Mouse (Mus musculus) embryonic facial prominence, embryonic 11.5 days (tissue): ENCODE measurements around the gene Mast3. TPM values are rescaled to one million over a fixed set of nuclear protein-coding genes. Genes with fewer than 3 reads are reported as not detected.

ENCODE experiments used
- ATAC-seq: fragments of 200-750 bp; cut with Nextera tagmentation; replicated peaks from 2 replicates; pipeline ENCODE4 v1.8.0; 2017; ENCODE audit warnings: low read depth; ENCODE audit not compliant: insufficient number of reproducible peaks, low FRiP score, low TSS enrichment
- DNase-seq: peaks from one replicate; pipeline ENCODE4 v3.0.0-alpha.2; 2015; ENCODE audit warnings: low spot score
- H3K27ac ChIP-seq: fragments of 300-500 bp; sonication (generic); replicated peaks from 2 replicates; pipeline ENCODE4 v1.5.1; 2014; ENCODE audit warnings: mild to moderate bottlenecking, low read depth, low read length, control low read depth
- H3K27me3 ChIP-seq: fragments of 300-500 bp; sonication (generic); 2 replicates; pipeline ENCODE4 v1.6.1; 2014; ENCODE audit warnings: mild to moderate bottlenecking, low read length, moderate library complexity, mixed read lengths; ENCODE audit not compliant: control insufficient read depth, insufficient read depth
- H3K36me3 ChIP-seq: fragments of 300-500 bp; sonication (generic); replicated peaks from 2 replicates; pipeline ENCODE4 v1.6.1; 2014; ENCODE audit warnings: low read depth, mild to moderate bottlenecking, low read length, moderate library complexity, mixed read lengths; ENCODE audit not compliant: control insufficient read depth, insufficient read depth
- H3K4me1 ChIP-seq: fragments of 300-500 bp; sonication (generic); 2 replicates; pipeline ENCODE4 v1.6.1; 2014; ENCODE audit warnings: low read length, mixed read lengths; ENCODE audit not compliant: control insufficient read depth, insufficient read depth
- H3K4me2 ChIP-seq: fragments of 300-500 bp; sonication (generic); 2 replicates; pipeline ENCODE4 v1.6.1; 2014; ENCODE audit warnings: low read depth, mild to moderate bottlenecking, control low read depth, low read length, moderate library complexity
- H3K4me3 ChIP-seq: fragments of 300-500 bp; sonication (generic); 2 replicates; pipeline ENCODE4 v1.5.1; 2014; ENCODE audit warnings: low read depth, low read length, control low read depth
- H3K9ac ChIP-seq: fragments of 300-500 bp; sonication (generic); replicated peaks from 2 replicates; pipeline ENCODE4 v1.6.1; 2014; ENCODE audit warnings: mild to moderate bottlenecking, control low read depth, low read length
- H3K9me3 ChIP-seq: fragments of 300-500 bp; sonication (generic); replicated peaks from 2 replicates; pipeline ENCODE4 v1.6.1; 2016; ENCODE audit warnings: mild to moderate bottlenecking, low read length, inconsistent platforms, mixed read lengths; ENCODE audit not compliant: control insufficient read depth
- WGBS: fragments of 180-500 bp; shearing (Covaris S2); extraction: QIAGEN DNeasy Blood & Tissue Kit; methylation state at CpG from one replicate; pipeline ENCODE4 v1.1.7; 2014; 5-methylcytosine and 5-hydroxymethylcytosine counted together
- polyA plus RNA-seq: library from polyadenylated mRNA; unstranded; fragments of >200 nt; fragmentation: Nextera tagmentation; extraction: Ambion mirVana; gene quantifications from 2 replicates; pipeline ENCODE4 v1.2.1, GENCODE M21; 2014

The Mast3 gene
- polyA plus RNA-seq, 1 experiment from 2014 or later = 9.7 TPM

GRCm38 (mm10) chr8:70808239-70808638, 3.4 kb upstream of the Mast3 start, which contains the start of gene Il12rb1:
Il12rb1 (plus strand) TSS chr8:70808449.
- Histone ChIP-seq H3K4me2 (no peak within 1 kb of the TSS), H3K27ac (no peak within 1 kb of the TSS), H3K36me3 (no peaks in the 10 kb centered on the region), H3K27me3 (peaks cover 15% of the 10 kb centered on the region), H3K9ac (no peak within 1 kb of the TSS), H3K9me3 (no peaks in the 10 kb centered on the region), H3K4me3 (no peak within 1 kb of the TSS), H3K4me1 (no peaks in the 10 kb centered on the region; the same call in 1 of the 2 replicates)
- DNase-seq (no peak), ATAC-seq (no peak)
- 62% methylated on average over 5 of the region's 5 CpGs for WGBS

- H3K36me3 ChIP-seq = no peaks in the 10 kb centered on the region
- H3K9ac ChIP-seq = no peak overlapping the region
- H3K9me3 ChIP-seq = no peaks in the 10 kb centered on the region
- no peak overlapping the region for H3K27ac ChIP-seq
- 21% methylated on average over 1 of the region's 1 CpGs for WGBS
- ATAC-seq (no peak), DNase-seq (no peak)
- no peak overlapping the region for H3K4me2 ChIP-seq
- H3K27me3 ChIP-seq = peaks cover 15% of the 10 kb centered on the region
- H3K4me1 ChIP-seq = no peaks in the 10 kb centered on the region; the same call in 1 of the 2 replicates
- no peak overlapping the region for H3K4me3 ChIP-seq
Measured at GRCm38 (mm10) chr8:70807304-70807703, 2.5 kb upstream of the Mast3 start.

GRCm38 (mm10) chr8:70806541-70806940, 1.7 kb upstream of the Mast3 start:
- Histone ChIP-seq H3K9me3 (no peaks in the 10 kb centered on the region), H3K27me3 (peaks cover 15% of the 10 kb centered on the region), H3K9ac (no peak overlapping the region), H3K4me2 (no peak overlapping the region), H3K4me3 (no peak overlapping the region), H3K4me1 (no peaks in the 10 kb centered on the region; the same call in 1 of the 2 replicates), H3K36me3 (no peaks in the 10 kb centered on the region), H3K27ac (no peak overlapping the region)
- DNase-seq (no peak), ATAC-seq (no peak)
- 66% methylated on average over 4 of the region's 4 CpGs for WGBS

- Histone ChIP-seq H3K9ac (peak overlapping the region; percentile 32), H3K27me3 (peaks cover 32% of the 10 kb centered on the region), H3K4me3 (peak overlapping the region; percentile 42), H3K36me3 (no peaks in the 10 kb centered on the region), H3K9me3 (no peaks in the 10 kb centered on the region), H3K4me2 (peak overlapping the region; percentile 79), H3K27ac (no peak overlapping the region), H3K4me1 (no peaks in the 10 kb centered on the region; the same call in 1 of the 2 replicates)
- DNase-seq = peak; percentile 23
- WGBS = under 1% methylated on average over 47 of the region's 47 CpGs
- ATAC-seq = no peak
Measured at GRCm38 (mm10) chr8:70803761-70804480, 933 bp downstream of the Mast3 start.

- Histone ChIP-seq H3K4me3 (no peak overlapping the region), H3K9me3 (no peaks in the 10 kb centered on the region), H3K27me3 (peaks cover 42% of the 10 kb centered on the region), H3K9ac (no peak overlapping the region), H3K4me1 (peaks cover 3% of the 10 kb centered on the region; the same call in 1 of the 2 replicates), H3K36me3 (no peaks in the 10 kb centered on the region), H3K4me2 (no peak overlapping the region), H3K27ac (no peak overlapping the region)
- 63% methylated on average over 11 of the region's 11 CpGs for WGBS
- DNase-seq (no peak), ATAC-seq (no peak)
Measured at GRCm38 (mm10) chr8:70802786-70803510, 1.9 kb downstream of the Mast3 start.

GRCm38 (mm10) chr8:70801830-70802229, 3.0 kb downstream of the Mast3 start:
- no peak for DNase-seq
- Histone ChIP-seq H3K4me3 (no peak overlapping the region), H3K9ac (no peak overlapping the region), H3K4me1 (peaks cover 4% of the 10 kb centered on the region; the same call in 1 of the 2 replicates), H3K9me3 (no peaks in the 10 kb centered on the region), H3K27me3 (peaks cover 43% of the 10 kb centered on the region), H3K36me3 (no peaks in the 10 kb centered on the region), H3K4me2 (no peak overlapping the region), H3K27ac (no peak overlapping the region)
- no peak for ATAC-seq
- WGBS = 82% methylated on average over 1 of the region's 1 CpGs

- Histone ChIP-seq H3K4me2 (no peak overlapping the region), H3K27me3 (peaks cover 43% of the 10 kb centered on the region), H3K36me3 (no peaks in the 10 kb centered on the region), H3K9me3 (no peaks in the 10 kb centered on the region), H3K4me3 (no peak overlapping the region), H3K9ac (0 out of 2 replicates have a peak overlapping the region, but pooled peaks have one; percentile 18), H3K27ac (no peak overlapping the region), H3K4me1 (peaks cover 9% of the 10 kb centered on the region)
- no peak for DNase-seq
- no peak for ATAC-seq
- WGBS = 30% methylated on average over 15 of the region's 15 CpGs
Measured at GRCm38 (mm10) chr8:70801156-70801555, 3.7 kb downstream of the Mast3 start.

- no peaks in the 10 kb centered on the region for H3K36me3 ChIP-seq
- no peak overlapping the region for H3K4me2 ChIP-seq
- DNase-seq = no peak
- no peak overlapping the region for H3K9ac ChIP-seq
- peaks cover 9% of the 10 kb centered on the region for H3K4me1 ChIP-seq
- H3K9me3 ChIP-seq = no peaks in the 10 kb centered on the region
- H3K27me3 ChIP-seq = peaks cover 43% of the 10 kb centered on the region
- no peak overlapping the region for H3K27ac ChIP-seq
- ATAC-seq = no peak
- 44% methylated on average over 10 of the region's 10 CpGs for WGBS
- H3K4me3 ChIP-seq = no peak overlapping the region
Measured at GRCm38 (mm10) chr8:70800648-70801047, 4.2 kb downstream of the Mast3 start.
